Comparison of ENCODE assay signal across 20 mouse cellular contexts in the genomic region with DNA sequence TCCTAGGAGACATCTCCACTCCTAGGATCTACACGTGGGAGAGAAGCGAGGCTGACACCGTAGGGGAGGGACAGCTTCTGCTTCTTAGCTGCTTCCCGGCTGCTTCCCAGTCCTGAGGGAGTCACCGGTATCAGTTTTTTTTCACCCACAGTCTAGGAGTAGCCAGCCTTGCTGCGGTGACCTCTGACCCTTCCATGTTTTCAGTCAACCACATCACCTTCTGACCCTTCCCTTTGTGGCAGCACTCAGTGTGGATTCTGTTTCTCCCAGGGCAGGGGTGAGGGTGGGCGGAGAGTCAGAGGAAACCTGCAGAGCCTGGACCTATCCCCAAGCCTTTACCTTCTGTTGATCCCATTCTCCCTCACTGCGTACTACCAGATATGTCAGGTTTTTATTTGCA.
DNase-seq lines count a peak whose midpoint lies in the region; ATAC-seq lines count a peak whose summit lies in the region.
"Had no signal": no experiment of that assay in that cellular context is flagged by ENCODE, and none has a peak within 500 bp of the region (broad histone marks: within the 10 kb centered on the region; RNA-seq: fewer than 3 reads in every experiment).

No protein-coding gene starts in this region.

- 36% methylated on average over 8 of the region's 8 CpGs for WGBS in kidney, embryonic 16.5 days
- 26% methylated on average over 8 of the region's 8 CpGs for WGBS in embryonic facial prominence, embryonic 10.5 days
- 50% methylated on average over 8 of the region's 8 CpGs for WGBS in liver, embryonic 16.5 days (ENCODE audit: insufficient replicate concordance)

- H3K27ac ChIP-seq in kidney, embryonic 16.5 days (ENCODE audit: low read length), result no peak overlapping the region
- H3K27ac ChIP-seq in embryonic facial prominence, embryonic 10.5 days (replicated peaks), result no peak overlapping the region
- no peak overlapping the region for H3K27ac ChIP-seq in liver, embryonic 16.5 days (ENCODE audit: low read length)
- H3K27ac ChIP-seq: heart, adult 2 months; heart, embryonic 15.5 days; midbrain, embryonic 15.5 days had no signal

- no peak overlapping the region for H3K4me3 ChIP-seq in kidney, embryonic 16.5 days (ENCODE audit: low read length)
- H3K4me3 ChIP-seq in embryonic facial prominence, embryonic 10.5 days, result no peak overlapping the region
- no peak overlapping the region for H3K4me3 ChIP-seq in liver, embryonic 16.5 days (ENCODE audit: low read depth, low read length)
- H3K4me3 ChIP-seq: heart, adult 2 months; heart, embryonic 15.5 days; midbrain, embryonic 15.5 days; myocyte had no signal

- H3K9me3 ChIP-seq in kidney, embryonic 16.5 days (ENCODE audit: low read length), result no peaks in the 10 kb centered on the region
- no peaks in the 10 kb centered on the region for H3K9me3 ChIP-seq in embryonic facial prominence, embryonic 10.5 days
- H3K9me3 ChIP-seq in liver, embryonic 16.5 days (replicated peaks; ENCODE audit: control insufficient read depth, low read length), result no peaks in the 10 kb centered on the region
- H3K9me3 ChIP-seq: heart, embryonic 15.5 days; midbrain, embryonic 15.5 days had no signal

- H3K27me3 ChIP-seq in kidney, embryonic 16.5 days (ENCODE audit: insufficient read depth, low read length), result no peaks in the 10 kb centered on the region
- H3K27me3 ChIP-seq in embryonic facial prominence, embryonic 10.5 days (replicated peaks; ENCODE audit: low read depth, poor library complexity, severe bottlenecking), result no peaks in the 10 kb centered on the region
- no peaks in the 10 kb centered on the region for H3K27me3 ChIP-seq in liver, embryonic 16.5 days (ENCODE audit: control insufficient read depth, insufficient read depth, low read depth, low read length)
- H3K27me3 ChIP-seq: heart, embryonic 15.5 days; midbrain, embryonic 15.5 days had no signal

- H3K9ac ChIP-seq in kidney, embryonic 16.5 days (replicated peaks; ENCODE audit: low read length), result no peak overlapping the region
- H3K9ac ChIP-seq in liver, embryonic 16.5 days (ENCODE audit: low read depth, low read length), result no peak overlapping the region
- H3K9ac ChIP-seq: heart, embryonic 15.5 days; midbrain, embryonic 15.5 days had no signal

- H3K4me1 ChIP-seq in kidney, embryonic 16.5 days (ENCODE audit: insufficient read depth, low read length), result peaks cover 11% of the 10 kb centered on the region
- peaks cover 21% of the 10 kb centered on the region for H3K4me1 ChIP-seq in embryonic facial prominence, embryonic 10.5 days
- H3K4me1 ChIP-seq in liver, embryonic 16.5 days (ENCODE audit: control insufficient read depth, low read depth, low read length), result no peaks in the 10 kb centered on the region
- H3K4me1 ChIP-seq: heart, embryonic 15.5 days had no signal

- no peak overlapping the region for H3K4me2 ChIP-seq in kidney, embryonic 16.5 days (replicated peaks; ENCODE audit: low read depth, low read length)
- H3K4me2 ChIP-seq in liver, embryonic 16.5 days (ENCODE audit: low read depth, low read length), result no peak overlapping the region
- H3K4me2 ChIP-seq: heart, embryonic 15.5 days; midbrain, embryonic 15.5 days had no signal

- ATAC-seq in kidney, embryonic 16.5 days (ENCODE audit: low FRiP score, low TSS enrichment), result peak; percentile 63; the same call in 1 of the 2 replicates
- ATAC-seq in liver, embryonic 16.5 days (ENCODE audit: low read depth), result peak; percentile 72
- ATAC-seq: hindbrain, embryonic 16.5 days; intestine, postnatal 0 days; lung, postnatal 0 days; midbrain, embryonic 15.5 days had no signal

- no peaks in the 10 kb centered on the region for H3K36me3 ChIP-seq in kidney, embryonic 16.5 days (ENCODE audit: insufficient read depth, low read length)
- no peaks in the 10 kb centered on the region for H3K36me3 ChIP-seq in embryonic facial prominence, embryonic 10.5 days (replicated peaks)
- H3K36me3 ChIP-seq in liver, embryonic 16.5 days (ENCODE audit: control insufficient read depth, insufficient read depth), result no peaks in the 10 kb centered on the region
- H3K36me3 ChIP-seq: heart, embryonic 15.5 days; midbrain, embryonic 15.5 days had no signal

- DNase-seq in kidney, adult 11 months, result no peak
- DNase-seq in embryo, embryonic 10 days (ENCODE audit: low spot score), result peak; percentile 79
- DNase-seq in embryonic facial prominence, embryonic 10.5 days (ENCODE audit: low spot score), result peak; percentile 44
- no peak for DNase-seq in frontal cortex, adult 2 months (ENCODE audit: extremely low spot score in 1 of 2, low spot score in 1 of 2)
- DNase-seq in layer of hippocampus, adult 18-20 months (ENCODE audit: low spot score in 2 of 2), result no peak
- DNase-seq in cerebellum, postnatal 14 days, result no peak
- DNase-seq: cerebellum, adult 9-11 months; gastrocnemius, postnatal 10 days; heart, adult 2 months; heart, postnatal 4 days; right cerebral cortex, postnatal 25 days; thymus, postnatal 14 days had no signal

Comparison
In these comparisons a context has a peak if more than half of its experiments do, and no peak if none do; other contexts are left out.
1. DNase-seq: peak in embryo, embryonic 10 days (single experiment) and embryonic facial prominence, embryonic 10.5 days (single experiment); none in kidney, adult 11 months (single experiment), frontal cortex, adult 2 months (0 of 2), layer of hippocampus, adult 18-20 months (0 of 2) and cerebellum, postnatal 14 days (0 of 2).